Mouse (Mus musculus): ENCODE measurements around the gene Vsir. TPM values are rescaled to one million over a fixed set of nuclear protein-coding genes. Genes with fewer than 3 reads are reported as not detected.
A peak's percentile ranks its signal among the peaks of the same experiment; 100 is the strongest.

Gene Vsir
- polyA plus RNA-seq, 1 experiment from 2014 or later: 3.7 TPM

GRCm38 (mm10) chr10:60376704-60377103 lies 30.1 kb downstream of the Vsir start:
- H3K4me2 ChIP-seq (ENCODE audit: low read length): no peak overlapping the region
- H3K4me1 ChIP-seq (replicated peaks; ENCODE audit: insufficient read depth, low read length): peaks cover 3% of the 10 kb centered on the region; the same call in 1 of the 2 replicates
- H3K4me3 ChIP-seq (replicated peaks; ENCODE audit: low read depth, low read length): no peak overlapping the region
- no peak overlapping the region for H3K9ac ChIP-seq (ENCODE audit: low read depth, low read length)
- H3K27me3 ChIP-seq (ENCODE audit: insufficient read depth, low read length): no peaks in the 10 kb centered on the region
- no peak for ATAC-seq (replicated peaks; ENCODE audit: low FRiP score, low read depth)
- DNase-seq (ENCODE audit: low spot score): no peak
- H3K9me3 ChIP-seq (replicated peaks; ENCODE audit: low read length): no peaks in the 10 kb centered on the region
- no peak overlapping the region for H3K27ac ChIP-seq
- no peak for TF ChIP-seq CTCF (IDR thresholded peaks at IDR 0.05; ENCODE audit: low read depth)
- 87% methylated on average over 16 of the region's 16 CpGs for WGBS
- no peaks in the 10 kb centered on the region for H3K36me3 ChIP-seq (ENCODE audit: insufficient read depth, low read length)

- ATAC-seq (replicated peaks; ENCODE audit: low FRiP score, low read depth): no peak
- H3K27ac ChIP-seq: no peak overlapping the region
- H3K4me3 ChIP-seq (replicated peaks; ENCODE audit: low read depth, low read length): no peak overlapping the region
- H3K9me3 ChIP-seq (replicated peaks; ENCODE audit: low read length): no peaks in the 10 kb centered on the region
- H3K27me3 ChIP-seq (ENCODE audit: insufficient read depth, low read length): no peaks in the 10 kb centered on the region
- no peak overlapping the region for H3K4me2 ChIP-seq (ENCODE audit: low read length)
- no peaks in the 10 kb centered on the region for H3K4me1 ChIP-seq (replicated peaks; ENCODE audit: insufficient read depth, low read length)
- no peak for DNase-seq (ENCODE audit: low spot score)
- H3K36me3 ChIP-seq (ENCODE audit: insufficient read depth, low read length): no peaks in the 10 kb centered on the region
- no peak for TF ChIP-seq CTCF (IDR thresholded peaks at IDR 0.05; ENCODE audit: low read depth)
- WGBS: 67% methylated on average over 9 of the region's 9 CpGs
- no peak overlapping the region for H3K9ac ChIP-seq (ENCODE audit: low read depth, low read length)
These were observed 32.8 kb downstream of the Vsir start for GRCm38 (mm10) chr10:60379419-60379957.

GRCm38 (mm10) chr10:60380229-60380628 lies 33.6 kb downstream of the Vsir start:
- DNase-seq (ENCODE audit: low spot score): no peak
- 65% methylated on average over 3 of the region's 3 CpGs for WGBS
- H3K27ac ChIP-seq: no peak overlapping the region

DNA sequence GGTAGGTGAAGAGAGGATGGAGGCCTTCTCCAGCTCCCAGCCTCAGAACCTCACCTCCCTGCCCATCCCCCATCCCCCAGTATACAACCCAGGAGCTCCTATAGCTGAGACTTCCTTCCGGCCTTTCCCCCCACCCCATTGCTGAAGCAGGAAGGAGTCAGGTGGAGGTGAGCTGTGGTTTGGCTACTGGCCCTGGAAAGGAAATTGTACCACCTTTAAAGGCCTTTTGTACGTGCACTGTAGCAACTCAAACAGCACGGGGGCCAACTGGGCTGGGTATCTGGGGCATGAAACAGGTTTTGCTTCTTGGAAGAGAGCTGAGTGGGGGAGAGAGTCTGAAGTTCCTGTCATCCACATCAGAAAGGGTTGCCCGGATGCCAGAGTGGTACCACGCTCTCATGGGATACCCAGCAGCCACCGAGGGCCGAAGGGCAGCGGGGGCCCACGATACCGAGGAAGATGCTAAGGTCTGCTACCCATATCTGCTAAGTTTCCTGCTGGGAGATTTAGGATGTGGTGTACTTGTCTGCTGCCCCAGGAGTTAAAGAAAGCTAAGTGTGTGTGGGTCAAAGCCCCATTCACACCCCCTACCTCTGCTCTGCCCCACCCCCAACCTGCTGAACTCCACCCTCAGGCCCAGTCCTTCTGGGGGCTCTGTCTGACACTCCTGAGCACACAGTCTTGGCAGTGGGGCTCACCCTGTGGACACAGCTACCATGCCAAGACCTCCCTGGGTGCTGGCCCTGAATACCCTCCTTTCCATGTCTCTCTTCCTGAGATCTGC lies 34.7 kb downstream of the Vsir start:
- Histone ChIP-seq H3K4me3 (replicated peaks; ENCODE audit: low read depth, low read length) (no peak overlapping the region), H3K9me3 (replicated peaks; ENCODE audit: low read length) (no peaks in the 10 kb centered on the region), H3K36me3 (ENCODE audit: insufficient read depth, low read length) (no peaks in the 10 kb centered on the region), H3K4me1 (replicated peaks; ENCODE audit: insufficient read depth, low read length) (no peaks in the 10 kb centered on the region), H3K27me3 (ENCODE audit: insufficient read depth, low read length) (no peaks in the 10 kb centered on the region), H3K9ac (ENCODE audit: low read depth, low read length) (no peak overlapping the region), H3K4me2 (ENCODE audit: low read length) (no peak overlapping the region), H3K27ac (no peak overlapping the region)
- no peak for DNase-seq (ENCODE audit: low spot score)
- 0 out of 2 replicates have a peak, but pooled peaks have one; percentile 33 for ATAC-seq (replicated peaks; ENCODE audit: low FRiP score, low read depth)
- 63% methylated on average over 10 of the region's 10 CpGs for WGBS
- no peak for TF ChIP-seq CTCF (IDR thresholded peaks at IDR 0.05; ENCODE audit: low read depth)

More at GRCm38 (mm10) chr10:60380229-60380628, 33.6 kb downstream of the Vsir start:
- TF ChIP-seq CTCF (IDR thresholded peaks at IDR 0.05; ENCODE audit: low read depth): no peak
- H3K9ac ChIP-seq (ENCODE audit: low read depth, low read length): no peak overlapping the region
- no peaks in the 10 kb centered on the region for H3K36me3 ChIP-seq (ENCODE audit: insufficient read depth, low read length)
- H3K4me1 ChIP-seq (replicated peaks; ENCODE audit: insufficient read depth, low read length): no peaks in the 10 kb centered on the region
- no peak overlapping the region for H3K4me3 ChIP-seq (replicated peaks; ENCODE audit: low read depth, low read length)
- H3K9me3 ChIP-seq (replicated peaks; ENCODE audit: low read length): no peaks in the 10 kb centered on the region
- no peak overlapping the region for H3K4me2 ChIP-seq (ENCODE audit: low read length)
- ATAC-seq (replicated peaks; ENCODE audit: low FRiP score, low read depth): no peak
- H3K27me3 ChIP-seq (ENCODE audit: insufficient read depth, low read length): no peaks in the 10 kb centered on the region

DNA sequence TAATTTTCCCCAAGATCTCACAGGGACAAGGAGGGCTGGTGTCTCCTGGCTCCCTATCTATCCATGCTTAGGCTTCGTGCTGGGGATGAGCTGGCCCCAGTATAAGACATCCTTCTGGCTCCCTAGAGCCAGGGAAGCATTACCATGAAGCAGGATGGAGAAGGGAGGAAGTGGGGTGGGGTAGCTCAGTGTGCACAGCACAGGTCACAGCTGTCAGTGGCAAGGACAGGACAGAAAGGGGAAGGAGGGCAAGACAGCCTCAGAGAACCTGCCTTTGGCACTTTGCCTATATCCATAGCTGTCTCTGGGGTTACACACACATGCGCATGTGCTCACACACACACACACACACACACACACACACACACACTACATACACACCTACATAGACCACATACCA lies 41.7 kb downstream of the Vsir start:
- 74% methylated on average over 2 of the region's 2 CpGs for whole genome bisulfite sequencing
- H3K9ac ChIP-seq (ENCODE audit: low read depth, low read length): no peak overlapping the region
- no peak for TF ChIP-seq CTCF (IDR thresholded peaks at IDR 0.05; ENCODE audit: low read depth)
- DNase-seq (ENCODE audit: low spot score) (no peak), ATAC-seq (replicated peaks; ENCODE audit: low FRiP score, low read depth) (no peak)
- H3K36me3 ChIP-seq (ENCODE audit: insufficient read depth, low read length): no peaks in the 10 kb centered on the region
- no peaks in the 10 kb centered on the region for H3K4me1 ChIP-seq (replicated peaks; ENCODE audit: insufficient read depth, low read length)
- H3K27ac ChIP-seq: no peak overlapping the region
- no peak overlapping the region for H3K4me2 ChIP-seq (ENCODE audit: low read length)
- H3K9me3 ChIP-seq (replicated peaks; ENCODE audit: low read length): no peaks in the 10 kb centered on the region
- H3K4me3 ChIP-seq (replicated peaks; ENCODE audit: low read depth, low read length): no peak overlapping the region
- no peaks in the 10 kb centered on the region for H3K27me3 ChIP-seq (ENCODE audit: insufficient read depth, low read length)

- ATAC-seq (replicated peaks; ENCODE audit: low FRiP score, low read depth) (no peak), DNase-seq (ENCODE audit: low spot score) (no peak)
- TF ChIP-seq CTCF (IDR thresholded peaks at IDR 0.05; ENCODE audit: low read depth): no peak
- Histone ChIP-seq H3K4me2 (ENCODE audit: low read length) (no peak overlapping the region), H3K9me3 (replicated peaks; ENCODE audit: low read length) (no peaks in the 10 kb centered on the region), H3K36me3 (ENCODE audit: insufficient read depth, low read length) (no peaks in the 10 kb centered on the region), H3K4me3 (replicated peaks; ENCODE audit: low read depth, low read length) (no peak overlapping the region), H3K27me3 (ENCODE audit: insufficient read depth, low read length) (no peaks in the 10 kb centered on the region), H3K27ac (no peak overlapping the region), H3K4me1 (replicated peaks; ENCODE audit: insufficient read depth, low read length) (no peaks in the 10 kb centered on the region), H3K9ac (ENCODE audit: low read depth, low read length) (no peak overlapping the region)
- WGBS: 24% methylated on average over 9 of the region's 9 CpGs
These were observed 42.8 kb downstream of the Vsir start for GRCm38 (mm10) chr10:60389447-60389865.

Measured in kidney, postnatal 0 days (tissue).